Mouse (Mus musculus) thymus, postnatal 14 days (tissue): ENCODE data around the gene Olfr1351.
"Not testable (repeated sequence)": the region's sequence is repeated elsewhere in the genome, so short reads cannot be mapped to it uniquely, and the experiment has no call there.

ENCODE experiments used
- DNase-seq: peaks from one replicate; pipeline ENCODE4 v3.0.0; 2021

The Olfr1351 gene

GRCm38 (mm10) chr10:79012172-79012571 is at the start of gene Olfr1351:
Olfr1351 (plus strand) TSS chr10:79012472.
- DNase-seq = no peak

GRCm38 (mm10) chr10:78963009-78963408 is 49.3 kb upstream of the Olfr1351 start, which contains the start of gene Olfr1353:
Olfr1353 (plus strand) TSS chr10:78963309.
- not testable (repeated sequence) for DNase-seq

- DNase-seq = no peak
Measured at GRCm38 (mm10) chr10:78980750-78981149, 31.5 kb upstream of the Olfr1351 start, which contains the start of gene Olfr1352. Olfr1352 (plus strand) TSS chr10:78981050.

GRCm38 (mm10) chr10:79028441-79028840 is 16.2 kb downstream of the Olfr1351 start, which contains the start of gene Olfr57:
Olfr57 (plus strand) TSS chr10:79028741.
- no peak for DNase-seq

GRCm38 (mm10) chr10:79042457-79042856 is 30.2 kb downstream of the Olfr1351 start:
- DNase-seq = not testable (repeated sequence)

- DNase-seq = not testable (repeated sequence)
Measured at GRCm38 (mm10) chr10:79057370-79057769, 45.1 kb downstream of the Olfr1351 start.
